Comparison of ENCODE assay signal across 9 mouse cellular contexts in the genomic region with DNA sequence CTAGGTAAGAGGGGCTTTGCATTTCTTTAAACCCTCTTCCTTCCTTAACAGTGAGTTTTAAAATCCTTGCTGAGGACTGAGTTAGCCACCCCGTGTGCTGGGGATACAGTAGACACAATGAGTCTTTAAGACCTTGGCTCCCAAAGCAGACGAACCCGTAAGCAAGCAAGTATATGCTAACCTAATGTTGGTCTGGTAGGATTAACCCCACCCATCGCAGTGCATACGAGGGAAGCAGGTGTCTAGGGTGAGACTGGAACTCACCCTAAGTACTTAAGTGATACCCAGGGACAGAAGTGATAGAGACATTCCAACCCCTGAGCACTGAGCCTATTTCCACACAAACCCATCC. TPM values are rescaled to one million over a fixed set of nuclear protein-coding genes. Genes with fewer than 3 reads are reported as not detected.
DNase-seq lines count a peak whose midpoint lies in the region; ATAC-seq lines count a peak whose summit lies in the region.
"Had no signal": no experiment of that assay in that cellular context is flagged by ENCODE, and none has a peak within 500 bp of the region (broad histone marks: within the 10 kb centered on the region; RNA-seq: fewer than 3 reads in every experiment).

No protein-coding gene starts in this region.

- peak overlapping the region; percentile 84 for H3K27ac ChIP-seq in embryonic facial prominence, embryonic 14.5 days (replicated peaks; ENCODE audit: low read depth, low read length)
- no peak overlapping the region for H3K27ac ChIP-seq in hindbrain, embryonic 14.5 days
- no peak overlapping the region for H3K27ac ChIP-seq in midbrain, embryonic 13.5 days

- no peaks in the 10 kb centered on the region for H3K9me3 ChIP-seq in embryonic facial prominence, embryonic 14.5 days (ENCODE audit: control insufficient read depth, low read length)
- H3K9me3 ChIP-seq in hindbrain, embryonic 14.5 days (ENCODE audit: control insufficient read depth, low read length), result no peaks in the 10 kb centered on the region
- no peaks in the 10 kb centered on the region for H3K9me3 ChIP-seq in midbrain, embryonic 13.5 days

- peaks cover 27% of the 10 kb centered on the region for H3K4me1 ChIP-seq in embryonic facial prominence, embryonic 14.5 days (ENCODE audit: control insufficient read depth, insufficient read depth, low read length)
- H3K4me1 ChIP-seq in hindbrain, embryonic 14.5 days (replicated peaks; ENCODE audit: control insufficient read depth, insufficient read depth, low read length), result peaks cover 6% of the 10 kb centered on the region; the same call in 1 of the 2 replicates
- H3K4me1 ChIP-seq in midbrain, embryonic 13.5 days (replicated peaks), result peaks cover 7% of the 10 kb centered on the region

- no peaks in the 10 kb centered on the region for H3K27me3 ChIP-seq in embryonic facial prominence, embryonic 14.5 days (replicated peaks; ENCODE audit: control insufficient read depth, insufficient read depth, low read length)
- no peaks in the 10 kb centered on the region for H3K27me3 ChIP-seq in hindbrain, embryonic 14.5 days (ENCODE audit: control insufficient read depth, insufficient read depth, low read length)
- peaks cover 6% of the 10 kb centered on the region for H3K27me3 ChIP-seq in midbrain, embryonic 13.5 days

- no peaks in the 10 kb centered on the region for H3K36me3 ChIP-seq in embryonic facial prominence, embryonic 14.5 days (ENCODE audit: control insufficient read depth, insufficient read depth, low read length)
- H3K36me3 ChIP-seq in hindbrain, embryonic 14.5 days (replicated peaks; ENCODE audit: control insufficient read depth, insufficient read depth), result no peaks in the 10 kb centered on the region
- no peaks in the 10 kb centered on the region for H3K36me3 ChIP-seq in midbrain, embryonic 13.5 days

- 58% methylated on average over 5 of the region's 5 CpGs for whole genome bisulfite sequencing in embryonic facial prominence, embryonic 14.5 days
- WGBS in hindbrain, embryonic 14.5 days, result 65% methylated on average over 5 of the region's 5 CpGs
- WGBS in midbrain, embryonic 13.5 days, result 62% methylated on average over 5 of the region's 5 CpGs

- peak; percentile 57 for DNase-seq in kidney, adult 18-20 months
- no peak for DNase-seq in kidney, adult 9 months
- DNase-seq in embryonic facial prominence, embryonic 14.5 days (ENCODE audit: low spot score), result no peak
- DNase-seq in hindbrain, embryonic 14.5 days (ENCODE audit: low spot score), result no peak
- DNase-seq in T-cell, adult 2 months (ENCODE audit: low spot score), result no peak
- no peak for DNase-seq in cerebellum, adult 11 months
- no peak for DNase-seq in Muller cell, postnatal 12 days (ENCODE audit: inconsistent ontology term)

- no peak overlapping the region; the same call in 1 of the 2 replicates for H3K4me3 ChIP-seq in embryonic facial prominence, embryonic 14.5 days (ENCODE audit: low read depth, low read length)
- H3K4me3 ChIP-seq in hindbrain, embryonic 14.5 days (replicated peaks; ENCODE audit: low read length), result no peak overlapping the region
- H3K4me3 ChIP-seq in midbrain, embryonic 13.5 days (replicated peaks), result no peak overlapping the region

- no peak for ATAC-seq in embryonic facial prominence, embryonic 14.5 days (ENCODE audit: low read depth)
- no peak for ATAC-seq in hindbrain, embryonic 14.5 days (ENCODE audit: low FRiP score)
- ATAC-seq in midbrain, embryonic 13.5 days, result no peak; the same call in 1 of the 2 replicates

- peak overlapping the region; percentile 61 for H3K4me2 ChIP-seq in embryonic facial prominence, embryonic 14.5 days (ENCODE audit: low read depth, low read length)
- peak overlapping the region; percentile 48; the same call in 1 of the 2 replicates for H3K4me2 ChIP-seq in hindbrain, embryonic 14.5 days (replicated peaks)
- H3K4me2 ChIP-seq in midbrain, embryonic 13.5 days (replicated peaks), result peak overlapping the region; percentile 53

- H3K9ac ChIP-seq in embryonic facial prominence, embryonic 14.5 days (ENCODE audit: low read depth, low read length), result peak overlapping the region; percentile 50
- peak overlapping the region; percentile 46 for H3K9ac ChIP-seq in hindbrain, embryonic 14.5 days
- H3K9ac ChIP-seq in midbrain, embryonic 13.5 days (replicated peaks), result 0 out of 2 replicates have a peak overlapping the region, but pooled peaks have one; percentile 11

RNA-seq across cellular contexts. Expression of a gene that starts 12.3 kb away (rescaled TPM):
- polyA plus RNA-seq in embryonic facial prominence, embryonic 14.5 days (2014; fragmentation: Nextera tagmentation; extraction: Ambion mirVana), result 2.2 TPM in 1 of 2 replicates, not detected in the other
- polyA plus RNA-seq in hindbrain, embryonic 14.5 days (2014; fragmentation: Nextera tagmentation; extraction: Ambion mirVana), result 0.33 and 2.6 TPM in 2 replicates
- polyA plus RNA-seq in midbrain, embryonic 13.5 days (2015; fragmentation: Nextera tagmentation; extraction: Ambion mirVana), result 2.0 and 3.6 TPM in 2 replicates
- polyA plus RNA-seq: brain, embryonic 14.5 days had no signal
